Mouse (Mus musculus) forebrain, embryonic 12.5 days (tissue): ENCODE data around the gene Fam185a. TPM values are rescaled to one million over a fixed set of nuclear protein-coding genes. Genes with fewer than 3 reads are reported as not detected.

Experiments used
- ATAC-seq: fragments of 200-750 bp; cut with Nextera tagmentation; 2 replicates; pipeline ENCODE4 v1.8.0; 2017; ENCODE audit warnings: moderate TSS enrichment; ENCODE audit not compliant: low FRiP score
- H3K27ac ChIP-seq: fragments of 300-500 bp; sonication (generic); 2 replicates; pipeline ENCODE4 v1.5.1; 2016; ENCODE audit warnings: mild to moderate bottlenecking
- H3K27me3 ChIP-seq: fragments of 300-500 bp; sonication (generic); 2 replicates; pipeline ENCODE4 v1.6.1; 2016; ENCODE audit warnings: mild to moderate bottlenecking
- H3K36me3 ChIP-seq: fragments of 300-500 bp; sonication (generic); replicated peaks from 2 replicates; pipeline ENCODE4 v1.6.1; 2016; ENCODE audit warnings: mild to moderate bottlenecking
- H3K4me1 ChIP-seq: fragments of 300-500 bp; sonication (generic); 2 replicates; pipeline ENCODE4 v1.6.1; 2016
- H3K4me2 ChIP-seq: fragments of 300-500 bp; sonication (generic); 2 replicates; pipeline ENCODE4 v1.6.1; 2016; ENCODE audit warnings: mild to moderate bottlenecking, moderate library complexity
- H3K4me3 ChIP-seq: fragments of 300-500 bp; sonication (generic); replicated peaks from 2 replicates; pipeline ENCODE4 v1.5.1; 2016; ENCODE audit warnings: mild to moderate bottlenecking
- H3K9ac ChIP-seq: fragments of 300-500 bp; sonication (generic); 2 replicates; pipeline ENCODE4 v1.6.1; 2016; ENCODE audit warnings: mild to moderate bottlenecking
- H3K9me3 ChIP-seq: fragments of 300-500 bp; sonication (generic); 2 replicates; pipeline ENCODE4 v1.6.1; 2016
- WGBS: fragments of 180-500 bp; shearing (Covaris S2); methylation state at CpG from one replicate; pipeline ENCODE4 v1.1.7; 2016; 5-methylcytosine and 5-hydroxymethylcytosine counted together
- polyA plus RNA-seq: library from polyadenylated mRNA; unstranded; fragments of >200 nt; fragmentation: Nextera tagmentation; extraction: Ambion mirVana; gene quantifications from 2 replicates; pipeline ENCODE4 v1.2.1, GENCODE M21; 2016

The Fam185a gene
- polyA plus RNA-seq, 1 experiment from 2014 or later, result 5.4 TPM

DNA sequence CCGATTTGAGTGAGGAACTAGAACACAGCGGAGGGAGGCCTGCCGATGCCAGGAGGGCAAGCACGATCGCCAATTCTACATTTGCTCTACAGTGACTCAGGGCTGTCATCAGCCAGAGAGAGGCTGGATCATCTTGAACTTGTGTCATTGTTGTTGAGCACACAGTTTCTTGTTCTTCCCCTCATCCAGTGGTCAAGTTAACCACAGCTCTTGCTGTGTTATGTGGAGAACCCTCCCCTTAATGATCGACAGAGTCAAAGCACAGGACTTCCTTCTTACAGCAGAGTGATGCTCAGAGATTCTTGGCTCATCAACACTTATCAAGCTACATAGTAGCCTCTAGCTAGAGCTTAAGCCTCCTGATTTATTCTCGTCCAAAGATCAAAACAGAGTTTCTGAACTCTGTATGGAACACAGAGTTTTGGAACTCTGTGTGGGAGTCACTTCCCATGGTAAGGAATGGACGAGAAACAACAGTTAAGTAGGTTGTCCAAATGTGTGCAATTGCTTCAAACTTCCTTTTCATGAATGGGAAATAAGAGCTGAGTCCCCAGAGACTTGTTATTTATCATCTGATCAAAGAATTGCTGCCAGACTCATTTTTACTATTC, 104.5 kb downstream of the Fam185a start:
- Histone ChIP-seq H3K4me2 (no peak overlapping the region), H3K4me3 (no peak overlapping the region), H3K9me3 (no peaks in the 10 kb centered on the region), H3K27ac (no peak overlapping the region), H3K27me3 (no peaks in the 10 kb centered on the region), H3K36me3 (no peaks in the 10 kb centered on the region), H3K9ac (no peak overlapping the region), H3K4me1 (peaks cover 7% of the 10 kb centered on the region; the same call in 1 of the 2 replicates)
- 90% methylated on average over 8 of the region's 8 CpGs for WGBS
- no peak for ATAC-seq

Other genes with a start within 250 kb of the Fam185a start
- gene Gsap, start 238.7 kb upstream of the Fam185a start, polyA plus RNA-seq, result 2.8 and 3.6 TPM in 2 replicates
- 0.81 and 1.4 TPM in 2 replicates for gene Fgl2, start 52.3 kb upstream of the Fam185a start, polyA plus RNA-seq
- 0.20 and 0.31 TPM in 2 replicates for gene Ccdc146, start 281 bp upstream of the Fam185a start, polyA plus RNA-seq
- gene Lrrc17, start 118.6 kb downstream of the Fam185a start, polyA plus RNA-seq, result 14.1 and 16.8 TPM in 2 replicates
- gene Fbxl13, start 220.7 kb downstream of the Fam185a start, polyA plus RNA-seq, result 0.22 and 0.32 TPM in 2 replicates
- gene Armc10, start 220.9 kb downstream of the Fam185a start, polyA plus RNA-seq, result 75.4 and 80.1 TPM in 2 replicates